Mouse (Mus musculus) gastrocnemius, postnatal 10 days (tissue): Measurements from ENCODE around the gene Kif12. TPM values are rescaled to one million over a fixed set of nuclear protein-coding genes. Genes with fewer than 3 reads are reported as not detected.

Source experiments
- DNase-seq: peaks from one replicate; pipeline ENCODE4 v3.0.0; 2021; ENCODE audit warnings: mixed read lengths
- total RNA-seq, 2 experiments: library from RNA; stranded (reverse); gene quantifications; 2 replicates each; pipeline ENCODE4 v1.2.3; 2021

Gene Kif12
- total RNA-seq, 2 experiments from 2014 or later, result not detected

- DNase-seq, result no peak
Measured at GRCm38 (mm10) chr4:63158192-63158591, 13.7 kb downstream of the Kif12 start.

GRCm38 (mm10) chr4:63156726-63157634, 15.0 kb downstream of the Kif12 start:
- no peak for DNase-seq

DNA sequence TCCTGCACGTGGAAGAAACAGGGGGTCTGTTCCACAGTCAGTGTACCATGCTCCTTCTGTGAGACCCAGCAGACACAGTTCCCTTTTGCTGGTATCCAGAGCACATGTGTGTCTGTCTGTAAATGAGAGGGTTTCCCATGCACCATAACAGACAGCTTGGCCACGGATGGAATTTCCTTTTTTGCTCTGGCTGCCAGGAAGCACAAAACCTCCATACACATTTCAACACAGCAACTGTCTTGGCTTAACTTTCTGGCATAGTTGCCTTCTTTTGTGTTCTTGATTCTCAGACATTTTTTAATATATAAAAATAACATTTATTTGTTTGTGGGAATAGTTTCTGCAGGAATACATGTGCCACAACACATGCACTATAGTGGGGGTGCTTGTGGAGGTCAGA, 16.3 kb downstream of the Kif12 start:
- DNase-seq, result no peak

GRCm38 (mm10) chr4:63154699-63155098, 17.2 kb downstream of the Kif12 start, which contains the start of gene Ambp:
Gene Ambp (minus strand): TSS chr4:63154799.
- no peak for DNase-seq

GRCm38 (mm10) chr4:63154028-63154427, 17.9 kb downstream of the Kif12 start:
- DNase-seq, result no peak

DNA sequence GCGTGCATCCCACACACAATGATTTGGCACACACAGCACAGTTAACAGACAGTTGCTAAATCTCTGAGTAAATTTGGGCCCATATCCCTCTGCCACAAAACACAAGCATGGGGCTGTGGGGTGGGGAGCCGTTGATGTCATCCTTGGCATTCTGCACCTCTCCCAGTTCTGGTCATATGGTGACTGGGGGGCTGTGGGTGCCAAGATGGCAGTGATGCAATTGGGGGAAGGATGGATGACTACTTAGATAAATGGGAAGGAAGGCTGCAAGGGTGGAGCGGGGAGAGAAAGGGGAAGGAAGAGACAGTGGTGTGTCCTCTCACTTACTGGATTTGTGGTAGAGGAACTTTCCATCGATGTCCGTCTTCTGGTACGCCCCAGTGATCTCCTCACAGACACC, 20.8 kb downstream of the Kif12 start:
- DNase-seq, result no peak

DNA sequence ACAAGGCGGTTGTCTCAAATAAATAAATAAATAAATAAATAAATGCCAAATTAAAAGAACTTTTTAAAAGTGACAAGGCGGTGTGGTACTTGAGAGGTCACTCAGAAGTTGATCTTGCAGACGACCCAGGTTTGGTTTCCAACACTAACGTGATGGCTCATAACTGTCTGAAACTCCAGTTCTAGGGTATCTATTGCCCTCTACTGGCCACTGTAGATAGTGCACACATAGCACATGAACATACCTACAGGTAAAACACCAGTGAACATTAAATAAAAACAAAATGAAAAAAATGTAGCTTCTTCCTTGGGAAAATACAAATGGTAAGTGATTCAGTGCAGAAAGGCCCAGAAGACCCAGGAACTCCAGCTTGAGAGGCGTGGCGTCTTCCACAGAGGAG, 24.7 kb downstream of the Kif12 start:
- DNase-seq, result no peak

- DNase-seq, result peak; percentile 31
Measured at GRCm38 (mm10) chr4:63129891-63130624, 41.9 kb downstream of the Kif12 start.

DNA sequence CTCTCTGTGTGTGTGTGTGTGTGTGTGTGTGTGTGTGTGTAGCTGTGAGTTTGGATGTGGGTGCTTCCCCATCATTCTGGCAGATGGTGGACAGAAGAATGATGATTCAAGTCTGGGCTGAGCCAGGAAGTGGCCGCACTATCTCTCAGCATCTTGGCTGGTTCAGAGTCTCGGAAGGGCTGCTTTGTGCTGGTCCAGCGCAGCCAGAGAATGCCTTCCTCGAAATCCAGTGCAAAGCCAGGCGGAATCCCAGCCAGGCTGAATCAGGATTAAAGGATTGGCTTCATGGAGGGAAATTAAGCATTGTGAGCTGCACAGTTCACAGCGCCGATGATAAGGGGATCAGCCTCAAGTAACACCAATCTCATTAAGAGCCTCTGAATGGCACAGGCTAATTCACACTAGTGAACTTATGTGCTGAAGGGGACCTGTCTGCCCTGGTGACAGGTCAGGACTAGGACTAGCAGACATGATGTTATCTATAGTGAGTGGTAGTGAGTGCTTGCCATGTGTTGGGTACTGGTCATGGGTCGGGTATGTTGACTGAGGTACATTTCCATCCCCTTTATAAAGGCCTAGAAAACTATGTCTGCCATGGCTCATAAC, 47.0 kb downstream of the Kif12 start:
- no peak for DNase-seq

GRCm38 (mm10) chr4:63118639-63119437, 53.1 kb downstream of the Kif12 start:
- DNase-seq, result peak; percentile 84

Other genes starting within 250 kb of the Kif12 start
- gene Zfp618, start 206.6 kb downstream of the Kif12 start, total RNA-seq, result 1 to 10 TPM; 1.9 to 3.0 TPM
- gene Ambp, start 17.3 kb downstream of the Kif12 start, total RNA-seq, result 1 to 10 TPM in 1 of 2 experiments, not detected in 1; 1.5 TPM
- gene Col27a1, start 41.9 kb upstream of the Kif12 start, total RNA-seq, result 1 to 10 TPM; 3.8 to 6.6 TPM
- gene Orm1, start 172.4 kb upstream of the Kif12 start, total RNA-seq, result 1 to 10 TPM in 1 of 2 experiments, not detected in 1; 1.8 TPM
- not detected for gene Orm3, start 184.0 kb upstream of the Kif12 start, total RNA-seq
- under 1 TPM in 1 of 2 experiments, not detected in 1; 0.47 TPM for gene Orm2, start 190.3 kb upstream of the Kif12 start, total RNA-seq
- gene Akna, start 231.2 kb upstream of the Kif12 start, total RNA-seq, result 1 to 10 TPM; 2.5 to 4.4 TPM